Mouse (Mus musculus): ENCODE data around the gene Dbndd1. TPM values are rescaled to one million over a fixed set of nuclear protein-coding genes. Genes with fewer than 3 reads are reported as not detected.
"Not testable (repeated sequence)": the region's sequence is repeated elsewhere in the genome, so short reads cannot be mapped to it uniquely, and the experiment has no call there.

The Dbndd1 gene
- polyA plus RNA-seq, 1 experiment from 2014 or later, result 97.2 TPM

DNA sequence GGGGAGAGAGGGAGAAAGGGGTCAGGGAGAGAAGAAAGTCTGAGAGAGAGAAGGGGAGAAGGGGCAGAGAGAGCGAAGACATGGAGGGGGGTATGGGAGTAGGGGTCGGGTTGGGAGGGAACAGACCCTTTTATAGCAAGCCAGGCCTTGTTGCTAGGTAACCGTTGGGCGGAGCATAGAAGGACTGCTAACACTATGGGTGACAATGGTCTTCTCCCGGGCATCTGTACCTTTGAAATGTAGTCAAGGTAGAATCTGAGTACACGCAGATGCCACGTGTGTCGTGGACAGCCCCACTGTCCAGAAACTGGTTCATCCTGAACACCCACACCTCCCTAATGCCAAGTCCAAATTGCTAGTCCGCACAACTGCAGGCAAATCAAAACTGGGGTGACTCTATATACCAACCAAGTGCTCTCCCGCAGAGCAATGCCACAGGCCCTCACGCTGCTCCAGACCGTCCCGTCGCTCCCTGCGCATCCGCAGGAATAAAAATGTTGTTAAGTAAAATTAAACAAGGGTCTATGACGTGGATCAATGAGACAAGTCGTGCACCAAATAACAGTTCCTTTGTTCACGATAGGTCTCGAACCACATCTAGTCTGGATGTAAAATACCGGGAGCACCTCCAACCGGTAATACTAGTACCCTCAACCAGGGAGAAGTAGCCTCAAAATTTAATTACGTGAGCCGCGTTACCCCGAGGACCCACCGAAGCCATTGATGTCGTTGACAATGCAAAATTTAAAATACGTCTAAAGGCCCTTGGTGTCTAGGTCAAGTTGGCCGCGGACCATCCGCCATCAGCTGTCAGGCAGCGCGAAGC is 38.1 kb downstream of the Dbndd1 start:
- peaks cover 8% of the 10 kb centered on the region; the same call in 1 of the 2 replicates for H3K36me3 ChIP-seq (ENCODE audit: control insufficient read depth, insufficient read depth)
- no peaks in the 10 kb centered on the region for H3K27me3 ChIP-seq (replicated peaks; ENCODE audit: control insufficient read depth, insufficient read depth, low read length)
- 7% methylated on average over 34 of the region's 34 CpGs for WGBS
- H3K4me2 ChIP-seq (ENCODE audit: low read length), result peak overlapping the region; percentile 70
- H3K9ac ChIP-seq (replicated peaks; ENCODE audit: low read depth, low read length), result peak overlapping the region; percentile 92
- H3K27ac ChIP-seq (ENCODE audit: low read length), result peak overlapping the region; percentile 95
- ATAC-seq, result peak; percentile 45
- H3K4me1 ChIP-seq (replicated peaks; ENCODE audit: control insufficient read depth, insufficient read depth, low read length), result peaks cover 16% of the 10 kb centered on the region
- H3K9me3 ChIP-seq (ENCODE audit: control insufficient read depth, low read length), result no peaks in the 10 kb centered on the region
- peak overlapping the region; percentile 92 for H3K4me3 ChIP-seq (replicated peaks; ENCODE audit: low read length)

DNA sequence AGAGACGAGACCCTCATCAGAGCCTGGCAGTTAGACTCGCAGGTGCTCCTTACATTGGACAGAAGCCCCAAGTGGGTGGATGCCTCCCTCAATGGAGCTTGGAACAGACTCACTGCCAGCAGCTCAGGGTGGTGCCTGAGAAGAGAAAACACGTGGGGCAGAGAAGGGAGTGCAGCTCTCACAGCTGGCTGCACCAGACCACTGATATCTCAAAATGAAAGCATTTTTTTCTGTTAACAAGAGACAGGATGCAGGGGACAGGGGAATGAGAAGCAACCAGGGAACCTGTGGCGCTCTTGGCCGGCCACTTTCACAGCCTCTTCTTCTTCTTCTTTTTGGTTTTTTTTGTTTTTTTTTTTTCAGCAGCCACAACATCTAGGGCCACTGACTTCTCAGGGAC is 40.7 kb downstream of the Dbndd1 start:
- H3K27me3 ChIP-seq (replicated peaks; ENCODE audit: control insufficient read depth, insufficient read depth, low read length); H3K4me3 ChIP-seq (replicated peaks; ENCODE audit: low read length); H3K4me2 ChIP-seq (ENCODE audit: low read length); H3K9ac ChIP-seq (replicated peaks; ENCODE audit: low read depth, low read length); ATAC-seq; H3K36me3 ChIP-seq (ENCODE audit: control insufficient read depth, insufficient read depth); H3K9me3 ChIP-seq (ENCODE audit: control insufficient read depth, low read length); H3K27ac ChIP-seq (ENCODE audit: low read length): not testable (repeated sequence)
- H3K4me1 ChIP-seq (replicated peaks; ENCODE audit: control insufficient read depth, insufficient read depth, low read length), result peaks cover 16% of the 10 kb centered on the region
- WGBS, result 63% methylated on average over 5 of the region's 5 CpGs

DNA sequence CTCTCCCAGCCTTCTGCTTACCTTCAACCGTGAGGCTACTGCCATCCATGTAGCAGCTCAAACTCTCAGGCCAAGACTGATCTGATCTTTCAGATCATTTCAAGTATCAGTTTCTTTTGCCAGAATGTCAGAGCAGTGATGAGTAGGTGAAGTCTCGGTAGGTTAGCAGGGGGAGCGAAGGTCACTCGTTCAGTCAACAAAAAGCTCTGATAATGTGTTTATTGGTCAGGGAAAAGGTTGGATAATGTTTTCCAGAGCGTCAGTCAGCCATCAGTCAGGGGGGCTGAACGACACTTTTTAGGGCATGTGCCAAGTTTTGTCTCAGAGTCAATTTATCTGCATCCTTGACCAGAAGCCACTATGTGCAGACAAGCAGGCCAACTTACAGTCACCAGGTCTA is 42.3 kb downstream of the Dbndd1 start:
- H3K9ac ChIP-seq (replicated peaks; ENCODE audit: low read depth, low read length); H3K4me2 ChIP-seq (ENCODE audit: low read length); H3K9me3 ChIP-seq (ENCODE audit: control insufficient read depth, low read length); H3K4me1 ChIP-seq (replicated peaks; ENCODE audit: control insufficient read depth, insufficient read depth, low read length); H3K36me3 ChIP-seq (ENCODE audit: control insufficient read depth, insufficient read depth); H3K27ac ChIP-seq (ENCODE audit: low read length); H3K27me3 ChIP-seq (replicated peaks; ENCODE audit: control insufficient read depth, insufficient read depth, low read length); H3K4me3 ChIP-seq (replicated peaks; ENCODE audit: low read length); ATAC-seq: not testable (repeated sequence)
- WGBS, result 78% methylated on average over 6 of the region's 6 CpGs

DNA sequence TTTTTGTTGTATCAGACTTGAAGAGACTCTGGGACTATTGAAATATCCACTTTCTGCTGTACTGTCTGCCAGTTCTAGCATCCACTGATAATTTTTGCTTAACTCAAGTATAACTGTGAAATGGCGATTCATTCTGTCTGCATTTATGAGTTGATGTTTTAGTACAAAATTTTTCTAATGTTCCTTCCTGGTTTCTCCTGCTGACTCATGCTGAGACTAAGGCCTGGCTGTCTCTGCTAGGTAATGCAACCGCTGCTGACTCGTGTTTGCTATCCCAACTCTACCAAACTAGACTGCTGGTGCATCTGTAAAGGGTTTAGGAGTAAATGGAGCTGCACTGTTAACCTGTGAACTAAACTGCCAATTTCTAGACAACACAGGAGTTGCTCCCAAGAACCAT is 47.8 kb downstream of the Dbndd1 start:
- no peak overlapping the region for H3K9ac ChIP-seq (replicated peaks; ENCODE audit: low read depth, low read length)
- H3K4me2 ChIP-seq (ENCODE audit: low read length), result no peak overlapping the region
- no peaks in the 10 kb centered on the region for H3K9me3 ChIP-seq (ENCODE audit: control insufficient read depth, low read length)
- H3K27ac ChIP-seq (ENCODE audit: low read length), result no peak overlapping the region
- H3K4me1 ChIP-seq (replicated peaks; ENCODE audit: control insufficient read depth, insufficient read depth, low read length), result no peaks in the 10 kb centered on the region
- H3K27me3 ChIP-seq (replicated peaks; ENCODE audit: control insufficient read depth, insufficient read depth, low read length), result no peaks in the 10 kb centered on the region
- H3K36me3 ChIP-seq (ENCODE audit: control insufficient read depth, insufficient read depth), result peaks cover 2% of the 10 kb centered on the region; the same call in 1 of the 2 replicates
- H3K4me3 ChIP-seq (replicated peaks; ENCODE audit: low read length), result no peak overlapping the region
- ATAC-seq, result no peak
- 78% methylated on average over 3 of the region's 3 CpGs for WGBS

DNA sequence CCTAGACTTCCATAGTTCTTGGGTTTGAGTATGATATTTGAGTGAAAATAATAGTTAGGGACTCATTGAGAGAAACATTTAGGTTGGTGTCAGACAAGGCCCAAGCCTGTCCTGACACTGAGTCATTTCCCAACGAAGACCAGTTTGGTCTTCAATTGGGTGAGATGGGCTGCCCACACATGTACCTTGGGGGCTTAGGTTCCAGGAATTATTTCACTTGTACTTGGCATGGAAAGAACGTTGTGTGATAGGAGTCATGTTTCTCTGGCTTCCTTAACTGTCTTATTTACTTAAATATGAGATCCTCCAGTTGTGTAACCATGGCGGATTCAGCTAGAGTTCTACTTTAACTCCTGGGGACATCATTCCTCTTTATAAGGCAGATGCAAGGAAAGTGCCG is 51.6 kb downstream of the Dbndd1 start:
- WGBS, result 93% methylated on average over 4 of the region's 4 CpGs
- Histone ChIP-seq H3K36me3 (ENCODE audit: control insufficient read depth, insufficient read depth) (peaks cover 17% of the 10 kb centered on the region), H3K4me2 (ENCODE audit: low read length) (no peak overlapping the region)

More for the DNA sequence above, 51.6 kb downstream of the Dbndd1 start:
- no peaks in the 10 kb centered on the region for H3K9me3 ChIP-seq (ENCODE audit: control insufficient read depth, low read length)
- no peak overlapping the region for H3K9ac ChIP-seq (replicated peaks; ENCODE audit: low read depth, low read length)
- no peaks in the 10 kb centered on the region for H3K27me3 ChIP-seq (replicated peaks; ENCODE audit: control insufficient read depth, insufficient read depth, low read length)
- H3K4me3 ChIP-seq (replicated peaks; ENCODE audit: low read length), result no peak overlapping the region
- H3K27ac ChIP-seq (ENCODE audit: low read length), result no peak overlapping the region
- H3K4me1 ChIP-seq (replicated peaks; ENCODE audit: control insufficient read depth, insufficient read depth, low read length), result no peaks in the 10 kb centered on the region
- no peak for ATAC-seq

Other genes with a start within 250 kb of the Dbndd1 start
- gene Fanca, start 196.9 kb downstream of the Dbndd1 start, polyA plus RNA-seq (2015; fragmentation: Nextera tagmentation; extraction: Ambion mirVana), result 12.8 and 14.8 TPM in 2 replicates
- 31.8 and 33.4 TPM in 2 replicates for gene Spire2, start 182.8 kb downstream of the Dbndd1 start, polyA plus RNA-seq (2015; fragmentation: Nextera tagmentation; extraction: Ambion mirVana)
- gene Tcf25, start 141.7 kb downstream of the Dbndd1 start, polyA plus RNA-seq (2015; fragmentation: Nextera tagmentation; extraction: Ambion mirVana), result 283 and 303 TPM in 2 replicates
- gene Mc1r, start 108.4 kb downstream of the Dbndd1 start, polyA plus RNA-seq (2015; fragmentation: Nextera tagmentation; extraction: Ambion mirVana), result 0.09 and 0.12 TPM in 2 replicates
- gene Tubb3, start 104.0 kb downstream of the Dbndd1 start, polyA plus RNA-seq (2015; fragmentation: Nextera tagmentation; extraction: Ambion mirVana), result 1,828 and 2,004 TPM in 2 replicates
- 43.9 and 48.3 TPM in 2 replicates for gene Def8, start 91.9 kb downstream of the Dbndd1 start, polyA plus RNA-seq (2015; fragmentation: Nextera tagmentation; extraction: Ambion mirVana)
- 52.3 and 54.4 TPM in 2 replicates for gene Afg3l1, start 37.6 kb downstream of the Dbndd1 start, polyA plus RNA-seq (2015; fragmentation: Nextera tagmentation; extraction: Ambion mirVana)
- gene Gas8, start 3.4 kb upstream of the Dbndd1 start, polyA plus RNA-seq (2015; fragmentation: Nextera tagmentation; extraction: Ambion mirVana), result 43.9 and 48.4 TPM in 2 replicates
- 8.8 and 9.5 TPM in 2 replicates for gene Rhou, start 138.5 kb upstream of the Dbndd1 start, polyA plus RNA-seq (2015; fragmentation: Nextera tagmentation; extraction: Ambion mirVana)